Mouse (Mus musculus): ENCODE results near the gene Dnm3.

Gene Dnm3

DNA sequence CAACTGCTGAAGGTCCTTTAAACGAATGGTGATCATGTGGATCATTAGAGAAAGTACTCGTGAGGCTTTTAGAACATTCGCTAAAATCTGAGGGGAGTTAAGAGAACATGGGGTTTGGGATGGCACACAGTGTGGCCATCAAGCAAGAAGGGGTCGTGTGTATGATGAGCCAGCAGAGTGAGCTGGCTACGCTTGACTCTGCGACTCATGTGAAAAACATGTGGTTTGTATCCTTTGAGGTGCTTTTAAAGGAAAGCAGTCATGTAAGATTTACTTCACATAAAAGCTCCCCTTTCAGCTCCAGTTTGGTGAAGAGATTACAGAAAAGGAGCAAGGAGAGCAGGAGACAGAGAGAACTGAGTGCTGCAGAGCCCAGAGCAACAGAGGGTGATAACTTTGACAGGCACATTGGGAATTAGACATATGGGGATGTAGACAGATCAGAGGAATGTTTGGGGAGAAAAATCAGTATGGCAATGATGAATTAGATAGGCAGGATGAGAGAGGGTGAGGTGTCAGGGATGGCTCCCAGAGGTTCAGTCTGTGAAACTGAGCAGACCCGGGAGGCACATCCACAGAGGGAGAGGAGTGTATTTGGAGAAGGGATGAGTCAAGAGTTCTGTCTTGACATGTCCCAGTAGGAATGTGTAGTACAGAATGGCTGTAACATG lies 234.7 kb downstream of the Dnm3 start:
- no peak for DNase-seq

DNA sequence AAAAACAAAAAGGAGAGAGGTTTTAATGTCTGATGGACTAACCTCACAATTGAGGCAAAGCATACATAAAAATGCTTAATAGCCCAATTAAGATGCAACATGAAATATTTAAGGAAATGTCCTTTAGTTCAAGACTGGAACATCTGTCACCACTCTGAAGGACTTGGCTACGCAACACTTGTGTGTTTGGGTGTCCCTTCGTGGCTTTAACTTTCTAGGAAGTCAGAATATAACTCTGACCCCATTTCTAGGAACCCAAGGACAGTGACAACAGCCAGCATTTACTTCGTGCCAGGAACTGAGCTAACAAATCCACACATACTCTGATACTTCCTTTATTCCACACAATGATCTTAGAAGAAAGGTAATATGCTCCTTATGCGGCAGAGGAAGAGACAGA lies 237.1 kb downstream of the Dnm3 start:
- DNase-seq: no peak

DNA sequence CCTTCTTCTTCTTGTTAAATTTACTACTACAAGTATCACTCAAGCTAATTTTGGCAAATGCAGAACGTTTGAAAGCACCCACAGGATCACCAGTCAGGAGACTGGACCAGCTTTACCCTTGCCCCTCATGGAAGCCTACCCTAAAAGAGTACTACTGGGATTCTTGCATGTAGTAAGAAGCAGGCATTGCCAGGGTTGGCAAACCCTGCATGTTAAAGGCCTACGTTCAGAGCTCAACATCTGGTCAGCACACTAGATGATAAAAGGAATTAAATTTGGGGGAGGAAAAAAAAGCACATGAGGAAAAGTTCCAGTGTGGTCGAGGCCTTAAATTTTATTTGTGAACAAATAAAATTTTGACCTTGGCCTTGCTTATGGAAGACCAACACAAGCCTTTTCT lies 239.2 kb downstream of the Dnm3 start:
- no peak for DNase-seq

DNA sequence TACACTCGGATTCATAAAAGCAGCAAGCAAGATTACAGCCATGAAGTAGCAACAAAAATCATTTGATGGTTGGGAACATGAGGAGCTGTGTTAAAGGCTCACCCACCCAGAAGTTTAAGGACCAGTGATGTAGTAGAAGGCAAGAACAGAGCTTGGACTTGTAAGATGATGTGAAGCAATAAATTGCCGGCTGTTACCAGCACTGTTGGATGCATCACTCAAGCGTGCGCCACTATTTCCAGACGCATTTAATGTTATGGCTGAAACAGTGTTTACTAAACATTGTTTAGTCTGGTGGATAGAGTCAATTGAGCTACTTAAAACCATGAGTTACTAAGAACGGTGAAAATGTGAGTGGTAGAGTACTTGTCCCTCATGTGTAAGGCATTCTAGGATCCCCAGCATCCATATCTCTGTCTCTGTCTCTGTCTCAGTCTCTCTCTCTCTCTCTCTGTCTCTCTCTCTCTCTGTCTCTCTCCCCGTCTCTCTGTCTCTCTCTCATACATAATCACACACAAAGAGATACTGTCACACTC lies 241.1 kb downstream of the Dnm3 start:
- DNase-seq: no peak

DNA sequence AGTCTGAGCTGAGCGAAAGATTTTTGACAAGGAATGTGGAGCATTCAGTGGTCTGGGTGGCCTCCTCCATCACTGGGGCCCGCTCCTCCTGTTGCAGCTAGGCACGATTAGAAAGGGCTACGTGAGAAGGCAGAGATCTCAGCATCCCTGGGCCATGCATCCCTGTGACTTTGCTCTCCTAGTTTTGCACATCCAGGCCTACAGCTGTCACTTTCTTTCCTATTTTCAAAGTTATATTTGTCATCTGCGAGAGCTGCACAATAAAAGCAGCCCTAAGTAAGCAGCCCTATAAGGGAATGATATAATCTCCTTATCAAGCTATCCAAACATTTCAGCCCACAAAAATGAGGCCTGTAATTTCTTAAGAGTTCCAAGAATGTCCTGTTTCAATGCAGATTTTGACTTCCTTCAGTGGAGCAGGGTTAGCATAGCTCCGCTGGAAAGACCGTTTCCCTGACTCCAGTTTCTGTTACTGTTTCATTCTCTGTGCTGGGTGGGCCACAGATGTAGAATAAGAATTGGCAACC lies 252.2 kb downstream of the Dnm3 start:
- no peak for DNase-seq

DNA sequence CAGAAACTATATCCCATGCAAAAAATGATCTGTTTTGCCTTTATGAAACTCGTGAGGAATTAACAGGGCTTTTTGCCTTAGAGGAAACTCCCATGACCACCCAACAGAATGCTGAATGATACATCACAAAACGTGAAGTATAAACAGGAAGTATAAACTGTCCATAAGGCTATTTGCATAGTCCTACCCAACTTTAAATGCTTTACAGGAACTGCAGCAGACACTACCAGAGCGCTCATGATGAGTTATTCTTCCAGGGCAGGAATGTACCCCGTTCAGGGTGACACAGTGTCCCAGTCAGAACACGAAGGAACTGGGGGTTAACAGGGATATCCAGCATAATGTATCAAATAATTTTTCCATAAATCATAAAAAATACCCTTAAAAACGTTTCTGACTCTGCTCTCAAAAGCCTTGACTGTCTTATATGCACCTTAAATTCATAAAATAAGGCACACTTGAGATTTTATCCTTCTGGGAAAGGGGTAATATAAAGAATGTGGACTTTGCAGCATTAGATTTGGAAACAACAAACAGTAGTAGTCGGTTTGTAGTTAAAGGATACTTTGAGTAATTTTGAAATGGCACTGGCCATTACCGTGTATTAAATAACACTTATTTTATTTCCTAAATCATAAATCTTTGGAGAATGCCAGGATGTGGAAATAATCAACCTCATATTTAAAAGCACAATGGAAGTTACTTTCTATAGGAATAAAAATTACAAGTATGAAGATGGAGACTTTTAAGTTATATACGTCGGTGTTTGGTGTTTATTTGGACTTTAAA lies 252.8 kb downstream of the Dnm3 start:
- DNase-seq: no peak

DNA sequence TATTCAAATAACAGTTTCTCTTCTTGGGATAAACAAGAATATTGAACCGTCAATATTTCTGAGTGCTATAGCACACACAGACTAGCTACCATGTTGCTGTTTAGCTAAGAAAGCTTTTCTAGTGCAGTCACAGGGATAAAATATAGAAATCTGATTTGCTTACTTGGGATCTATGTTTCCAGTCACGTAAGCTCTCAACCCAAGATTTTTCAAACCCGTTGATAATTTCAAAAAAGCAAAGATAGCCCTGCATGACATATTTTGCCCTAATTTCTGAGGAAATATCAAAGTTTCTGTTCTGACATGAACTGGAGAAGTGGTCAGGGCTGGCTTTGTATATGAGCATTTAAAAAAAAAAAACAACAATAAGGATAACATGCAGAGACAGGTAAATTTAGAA lies 253.8 kb downstream of the Dnm3 start:
- no peak for DNase-seq

DNA sequence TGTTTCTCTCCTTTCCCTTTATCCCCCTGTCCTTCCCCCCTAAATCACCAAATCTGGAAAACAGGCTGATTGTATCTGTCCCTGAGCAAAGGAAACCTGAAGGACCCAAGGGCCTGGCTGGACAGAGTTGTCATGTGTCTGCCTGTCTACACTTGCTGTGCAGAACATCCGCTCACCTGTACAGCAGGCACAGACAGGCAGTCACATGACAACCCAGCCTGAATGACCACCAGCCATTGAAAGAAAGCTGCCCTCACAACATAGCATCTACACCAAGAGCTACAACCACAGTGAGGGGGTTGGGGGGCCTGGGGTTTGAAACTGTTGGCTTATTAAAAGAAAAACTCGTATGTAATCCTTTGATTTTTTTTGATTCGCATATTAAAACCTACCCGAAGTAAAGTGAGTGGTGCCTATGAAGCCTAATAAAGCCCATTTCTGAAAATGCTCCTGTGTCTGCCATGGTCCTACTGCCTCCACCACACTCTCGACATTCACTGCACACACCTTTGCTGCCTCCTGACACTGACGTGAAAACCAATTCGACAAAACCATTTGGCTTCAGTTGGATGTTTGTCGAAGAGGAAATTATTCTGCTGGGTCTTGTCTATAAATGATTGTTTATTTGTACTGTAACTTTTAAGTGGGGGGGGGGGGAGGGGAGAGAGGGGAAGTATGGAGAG lies 254.4 kb downstream of the Dnm3 start:
- DNase-seq: no peak

DNA sequence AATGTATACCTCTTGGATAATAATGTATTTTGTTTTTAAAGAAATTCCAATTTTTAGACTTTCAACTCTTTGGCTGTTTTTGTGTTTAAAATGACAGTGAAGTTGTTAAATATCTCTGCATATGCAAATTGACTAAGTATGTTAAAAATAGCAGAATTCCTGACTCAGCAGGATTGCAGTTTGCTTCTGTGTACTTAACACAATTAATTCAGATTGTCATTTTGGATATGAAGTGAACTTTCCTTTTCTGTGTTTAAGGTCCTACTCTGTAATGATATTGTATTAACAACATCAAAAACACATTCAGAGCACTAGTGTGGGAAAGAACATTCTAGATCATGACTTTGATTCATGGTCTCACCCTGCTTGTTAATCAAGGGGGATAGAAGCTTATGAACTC lies 255.5 kb downstream of the Dnm3 start:
- no peak for DNase-seq

DNA sequence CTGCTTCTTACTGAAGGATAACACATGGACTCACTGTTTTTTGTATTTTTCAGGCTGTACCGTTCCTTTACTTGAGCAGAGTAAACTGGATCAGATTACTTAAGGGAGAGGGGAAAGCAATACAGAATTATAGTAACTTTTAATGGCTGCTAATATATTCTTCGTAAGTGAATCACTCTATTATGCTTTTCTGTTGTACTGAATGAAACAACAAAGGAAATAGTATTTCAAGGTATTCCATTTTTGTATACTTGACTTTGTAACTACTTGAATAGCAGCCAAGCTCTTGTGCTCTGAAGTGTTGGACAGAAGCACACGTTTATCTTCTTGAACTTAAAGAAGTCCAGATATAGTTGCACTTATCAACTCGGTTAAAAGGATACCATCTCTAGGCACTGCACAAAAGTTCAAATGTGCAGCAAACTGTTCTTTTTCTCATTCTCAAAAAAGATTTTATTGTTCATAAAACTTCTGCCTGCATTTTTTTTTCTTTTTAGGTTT lies 256.0 kb downstream of the Dnm3 start:
- no peak for DNase-seq

DNA sequence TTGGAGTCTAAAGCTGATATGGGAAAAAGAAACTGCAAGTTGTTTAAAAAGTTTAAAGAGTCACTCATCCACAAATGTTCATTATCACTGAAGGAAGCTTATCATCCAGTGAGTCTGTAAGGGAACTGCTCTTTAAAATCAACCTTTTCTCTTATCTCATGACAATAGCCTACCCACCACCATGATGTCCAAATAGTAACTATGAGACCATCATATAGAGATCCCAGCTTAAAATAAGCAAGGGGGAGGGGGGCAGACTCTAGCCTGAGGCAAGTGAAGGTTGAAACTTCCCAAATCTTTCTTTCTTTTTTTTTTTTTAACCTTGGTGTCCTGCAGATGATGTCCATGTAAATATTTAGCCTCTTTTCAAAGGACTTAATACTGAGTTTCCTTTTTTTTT lies 256.9 kb downstream of the Dnm3 start:
- DNase-seq: no peak

DNA sequence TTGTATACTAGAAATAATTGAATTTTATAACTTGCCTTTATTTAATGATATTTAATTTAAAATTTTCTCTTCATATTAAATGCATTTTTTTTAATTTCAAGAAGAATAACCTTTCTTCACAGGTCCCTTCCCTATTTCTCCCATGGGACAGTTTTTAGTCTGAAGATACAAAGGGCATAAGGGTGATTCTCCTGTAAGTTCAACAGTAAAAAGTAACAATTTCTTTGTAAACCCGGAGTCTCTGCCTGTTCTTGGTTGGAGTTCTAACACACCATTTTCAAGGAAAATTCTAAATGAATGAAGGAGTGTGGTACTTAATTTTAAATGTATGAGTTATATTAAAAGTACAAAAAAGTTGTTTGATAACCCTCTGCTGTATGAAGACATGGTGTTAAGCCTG lies 258.1 kb downstream of the Dnm3 start:
- DNase-seq: no peak

DNA sequence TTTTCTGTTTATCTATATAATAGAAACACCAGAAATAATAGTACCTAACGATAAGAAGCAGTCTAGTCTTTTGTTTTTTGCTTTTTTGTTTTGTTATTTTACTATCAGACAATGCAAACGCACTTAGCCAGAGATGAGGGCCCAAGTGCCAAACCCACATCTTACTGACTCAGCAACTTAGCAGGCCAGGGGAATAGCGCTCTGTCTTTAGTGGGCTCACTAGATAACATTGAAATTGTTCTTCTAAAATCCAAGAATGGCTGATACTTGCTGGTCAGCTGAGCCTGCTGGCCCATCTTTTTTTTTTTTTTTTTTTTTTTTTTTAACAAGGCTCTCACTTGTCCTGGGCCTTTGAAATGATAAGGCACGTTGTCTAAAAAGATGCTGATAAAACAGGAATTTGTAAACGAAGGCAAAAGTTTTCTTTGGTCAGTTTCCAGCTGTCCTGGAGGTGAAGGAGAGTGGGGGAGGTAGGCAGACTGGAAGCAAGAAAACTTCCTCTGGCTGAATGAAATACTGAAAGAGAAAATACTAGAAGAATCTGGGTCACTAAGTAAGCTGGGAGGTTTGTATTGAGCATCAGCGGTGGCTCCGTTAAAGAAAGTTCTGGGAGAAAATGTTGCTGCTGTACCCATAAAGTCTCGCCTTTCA lies 259.2 kb downstream of the Dnm3 start:
- no peak for DNase-seq

DNA sequence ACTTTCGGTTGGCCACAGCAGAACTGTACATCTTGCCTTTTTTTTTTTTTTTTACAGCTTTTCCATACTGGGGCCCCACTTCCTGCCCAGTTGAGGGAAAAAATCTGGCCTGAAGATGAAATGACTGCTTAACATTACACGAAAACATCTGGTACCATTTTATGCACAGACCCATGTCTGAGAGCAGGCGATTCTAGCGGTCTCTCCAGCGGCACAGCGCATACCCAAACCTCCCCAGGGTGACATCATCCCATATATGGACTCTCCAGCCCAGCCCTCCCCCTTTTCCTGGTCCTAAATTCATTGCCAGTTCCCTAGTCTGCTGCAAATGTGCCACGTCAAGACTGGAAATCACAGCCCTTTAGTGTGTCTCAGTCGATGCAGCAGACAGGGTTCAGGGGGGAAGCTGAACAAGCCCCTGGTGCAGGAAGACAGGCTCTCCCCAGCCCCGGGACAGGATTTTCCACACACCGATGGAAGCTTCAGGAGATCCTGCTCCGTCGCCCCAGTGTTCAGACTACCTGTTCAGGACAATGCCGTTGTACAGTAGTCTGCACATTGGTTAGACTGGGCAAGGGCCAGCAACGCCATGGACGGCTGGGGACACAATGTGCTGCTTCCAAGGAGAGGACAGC lies 260.4 kb downstream of the Dnm3 start:
- no peak for DNase-seq

DNA sequence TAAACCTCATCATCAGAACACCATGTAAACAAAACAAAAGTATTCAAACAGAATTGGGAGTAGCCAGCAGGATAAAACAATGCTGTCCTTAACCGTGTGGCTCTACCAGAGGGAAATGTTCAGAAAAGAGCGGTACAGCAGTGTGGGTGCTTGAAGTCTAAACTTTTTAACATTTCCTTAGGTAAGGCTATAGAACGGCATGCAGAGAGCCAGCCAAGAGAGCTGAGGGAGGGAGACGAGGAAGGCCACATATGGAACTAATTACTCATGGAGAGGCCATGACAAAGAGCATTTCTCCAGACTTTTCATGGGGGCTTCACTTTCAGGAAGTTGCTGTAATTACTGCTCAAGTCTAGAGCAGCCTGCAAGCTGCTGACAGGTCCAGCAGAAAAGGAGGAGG lies 261.2 kb downstream of the Dnm3 start:
- no peak for DNase-seq

DNA sequence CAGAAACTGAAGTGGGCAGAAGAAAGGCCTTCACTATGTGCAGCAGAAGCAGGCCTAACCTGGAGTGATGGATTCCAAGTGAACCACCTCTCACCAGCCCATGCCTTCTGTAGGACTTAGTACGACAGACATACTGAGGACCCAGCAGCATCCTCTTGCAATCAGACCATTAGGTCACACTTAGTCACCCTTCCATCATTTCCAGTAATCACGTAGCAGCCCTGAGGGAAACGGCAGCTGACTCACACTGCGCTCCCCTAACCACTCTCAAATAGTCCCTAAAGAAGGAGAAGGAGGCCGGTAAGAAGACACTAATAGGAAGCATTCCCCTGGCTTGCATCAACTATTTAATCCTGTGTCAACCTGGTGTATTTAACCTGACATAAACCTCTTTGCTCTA lies 262.1 kb downstream of the Dnm3 start:
- no peak for DNase-seq

DNA sequence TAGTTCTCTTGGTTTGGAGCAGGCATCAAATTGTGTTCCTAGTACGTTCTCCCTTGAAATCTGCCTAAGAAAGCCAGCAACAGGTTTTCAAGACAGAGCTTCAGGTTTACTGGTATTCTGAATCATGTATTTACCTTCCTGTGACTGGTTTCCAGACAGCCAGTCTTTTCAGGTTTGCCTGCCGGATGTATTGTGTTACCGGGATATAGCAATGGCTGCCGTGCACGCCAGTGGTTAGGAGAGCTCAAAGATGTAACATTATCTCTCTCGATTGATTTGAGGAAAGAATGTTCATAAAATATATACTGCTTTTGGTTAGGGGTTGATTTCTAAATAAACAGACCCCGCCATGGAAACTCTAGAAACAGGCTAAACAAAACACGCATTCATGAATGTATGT lies 264.8 kb downstream of the Dnm3 start:
- DNase-seq: no peak

DNA sequence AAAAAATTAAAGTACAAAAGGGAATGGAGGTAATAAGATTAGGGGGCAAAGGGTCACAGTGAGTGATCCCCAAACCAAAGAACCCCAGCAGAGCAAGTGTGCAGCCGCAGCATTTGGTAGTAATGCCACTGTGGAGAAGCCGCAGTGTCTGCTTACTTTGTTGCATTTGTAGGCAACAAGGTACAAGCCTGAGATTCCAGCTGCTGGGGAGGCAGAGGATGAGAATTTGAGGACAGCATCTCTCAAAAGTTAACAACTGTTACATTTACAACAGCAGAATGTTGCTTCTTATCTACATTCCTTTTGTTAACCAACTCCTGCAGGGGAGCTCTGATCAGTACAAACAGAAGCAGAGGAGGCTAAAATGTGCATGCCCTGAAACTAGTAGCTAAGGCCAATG lies 267.3 kb downstream of the Dnm3 start:
- no peak for DNase-seq

DNA sequence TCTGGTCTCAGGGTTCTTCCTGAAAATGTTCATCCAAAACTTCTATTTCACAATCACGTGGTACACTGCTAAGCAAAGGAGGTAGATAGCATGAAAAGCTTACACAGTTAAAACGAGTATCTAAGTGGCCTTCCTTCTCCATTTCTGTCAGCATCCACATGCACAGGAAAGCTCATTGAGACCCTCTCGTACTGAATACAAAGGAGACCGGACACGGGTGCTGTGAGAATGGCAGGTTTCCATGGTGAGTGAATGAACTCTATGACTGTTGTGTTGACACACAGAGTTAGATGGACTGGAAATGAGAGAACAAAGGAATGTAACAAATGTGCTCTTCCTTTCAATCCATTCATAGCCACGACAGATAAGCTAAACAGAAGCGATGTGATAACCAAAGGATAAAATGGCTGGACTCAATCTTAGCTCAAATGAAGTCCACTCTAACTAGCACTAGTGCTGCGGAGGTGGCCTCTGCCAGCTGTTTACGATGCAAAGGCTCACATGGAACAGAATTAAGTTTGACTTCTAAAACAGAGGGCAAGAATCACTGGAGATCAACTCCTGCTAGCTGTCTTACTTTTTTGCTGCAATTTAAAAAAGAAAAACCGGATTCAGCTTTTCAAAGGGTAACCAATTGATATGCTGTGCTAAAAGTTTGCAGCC lies 268.2 kb downstream of the Dnm3 start:
- DNase-seq: no peak

DNA sequence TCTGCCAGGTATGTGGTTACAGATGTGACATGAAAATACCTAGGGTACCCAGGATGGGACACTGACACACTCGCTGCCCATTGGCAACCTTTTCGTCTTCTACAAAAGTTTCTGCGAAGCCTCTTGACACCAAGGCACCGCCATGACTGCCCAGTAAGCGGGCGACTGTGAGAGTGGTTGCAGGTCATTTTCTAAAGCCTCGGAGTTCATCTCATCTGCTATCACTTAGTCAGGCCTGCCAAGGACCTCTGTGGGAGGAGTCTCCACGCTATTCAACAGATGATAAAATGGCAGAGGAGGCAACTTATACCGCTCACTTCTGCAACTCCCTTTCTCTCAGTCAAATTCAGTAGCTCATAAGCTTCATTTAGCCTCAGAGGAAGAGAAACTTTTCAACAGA lies 268.8 kb downstream of the Dnm3 start:
- DNase-seq: no peak

DNA sequence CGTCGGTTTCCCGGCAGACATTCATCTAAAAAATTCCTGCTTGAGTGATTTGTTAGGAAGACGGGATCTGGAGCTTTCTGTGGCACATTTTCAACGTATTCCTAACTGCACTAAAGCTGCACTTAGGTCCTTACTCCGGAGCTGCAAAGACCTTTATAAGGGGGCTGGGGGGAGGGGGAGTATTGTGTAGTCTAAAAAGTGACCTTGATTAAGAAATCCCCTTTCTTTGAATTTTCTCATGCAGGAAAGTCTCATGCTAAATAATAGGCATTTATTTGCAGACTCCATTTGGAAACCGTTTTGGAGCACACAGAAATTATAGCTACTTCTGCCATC lies 270.2 kb downstream of the Dnm3 start:
- DNase-seq: no peak

Data from cerebellum, adult 11-12 months (tissue).